Mouse (Mus musculus): ENCODE measurements around the gene Tubg2. TPM values are rescaled to one million over a fixed set of nuclear protein-coding genes. Genes with fewer than 3 reads are reported as not detected.
"Not testable (repeated sequence)": the region's sequence is repeated elsewhere in the genome, so short reads cannot be mapped to it uniquely, and the experiment has no call there.

Gene Tubg2
- polyA plus RNA-seq, 1 experiment from 2014 or later = 3.4 TPM

DNA sequence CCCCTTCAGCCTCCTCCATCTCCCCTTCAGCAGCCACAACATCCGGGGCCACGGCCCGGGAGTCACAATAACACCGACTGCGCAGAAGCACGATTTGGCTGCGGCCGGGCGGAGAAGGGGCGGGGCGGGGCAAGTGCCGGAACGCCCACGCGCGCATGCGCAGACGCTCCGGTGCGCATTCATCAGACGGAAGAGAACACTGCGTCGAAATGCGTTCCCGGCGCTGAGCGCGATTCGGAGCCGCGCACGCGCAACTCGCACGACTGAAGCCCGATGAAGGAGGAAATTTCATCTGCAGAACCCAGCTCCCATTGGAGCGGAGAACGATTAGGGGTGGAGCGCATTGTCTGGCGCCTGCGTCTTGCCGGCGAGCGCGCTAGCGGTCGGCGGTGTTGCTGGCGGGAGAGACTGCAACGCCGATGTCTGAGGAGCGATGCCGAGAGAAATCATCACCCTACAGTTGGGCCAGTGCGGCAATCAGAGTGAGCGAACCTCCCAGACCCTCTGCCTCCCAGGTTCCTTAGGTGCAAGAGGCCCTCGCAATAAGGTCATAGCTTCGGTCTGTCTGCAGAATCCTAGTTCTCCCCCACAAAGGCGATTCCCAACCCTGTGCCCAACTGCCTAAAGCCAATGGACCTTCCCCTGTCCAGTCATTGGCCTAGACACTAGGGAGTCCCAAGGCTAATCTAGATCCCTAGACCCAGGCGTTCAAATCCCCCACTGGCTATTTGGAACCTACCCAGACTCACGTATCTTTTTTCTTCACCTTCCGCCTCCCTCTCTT, 35.8 kb upstream of the Tubg2 start, which contains the start of the genes Retreg3 and Tubg1:
Retreg3 (minus strand) TSS at position 133 of the 784 bp plus-strand sequence.
Tubg1 (plus strand) TSS at position 178 of the 784 bp plus-strand sequence.
- under 1% methylated on average over 61 of the region's 61 CpGs for WGBS
- Histone ChIP-seq H3K9ac (ENCODE audit: low read length) (peak within 1 kb of the TSS; percentile 92), H3K4me1 (ENCODE audit: control insufficient read depth, insufficient read depth, low read length) (peaks cover 17% of the 10 kb centered on the region), H3K27me3 (ENCODE audit: control insufficient read depth, insufficient read depth, low read length) (no peaks in the 10 kb centered on the region), H3K27ac (ENCODE audit: low read depth, low read length) (peak within 1 kb of the TSS; percentile 84), H3K36me3 (ENCODE audit: control insufficient read depth, insufficient read depth, low read length) (peaks cover 2% of the 10 kb centered on the region), H3K9me3 (ENCODE audit: control insufficient read depth, low read length) (no peaks in the 10 kb centered on the region), H3K4me2 (peak within 1 kb of the TSS; percentile 98), H3K4me3 (ENCODE audit: low read depth, low read length) (peak within 1 kb of the TSS; percentile 87)
- peak; percentile 100 for DNase-seq (ENCODE audit: low spot score, missing footprints)
- peak; percentile 94 for ATAC-seq (ENCODE audit: low FRiP score)

DNA sequence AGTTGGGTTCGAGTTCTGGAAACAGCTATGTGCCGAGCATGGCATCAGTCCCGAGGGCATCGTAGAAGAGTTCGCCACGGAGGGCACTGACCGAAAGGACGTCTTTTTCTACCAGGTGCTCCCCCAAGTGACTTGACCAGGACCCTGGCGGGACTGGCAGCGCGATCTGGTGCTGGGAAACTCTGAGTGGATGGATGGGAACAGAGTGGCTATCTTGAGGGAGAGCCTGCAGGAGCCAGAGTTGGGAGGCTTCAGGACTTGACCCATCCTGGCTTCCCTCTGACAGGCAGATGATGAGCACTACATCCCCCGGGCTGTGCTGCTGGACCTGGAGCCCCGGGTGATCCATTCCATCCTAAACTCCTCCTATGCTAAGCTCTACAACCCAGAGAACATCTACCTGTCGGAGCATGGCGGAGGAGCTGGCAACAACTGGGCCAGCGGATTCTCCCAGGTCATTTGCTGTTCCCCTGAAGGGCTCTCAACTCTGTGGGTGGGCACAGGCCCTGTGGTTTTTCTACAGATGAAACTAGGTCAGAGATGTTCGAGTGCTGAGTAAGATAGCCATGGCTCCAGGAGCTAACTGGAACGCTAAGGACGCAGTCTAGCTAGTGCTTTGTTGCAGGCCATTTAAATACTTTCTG, 35.0 kb upstream of the Tubg2 start:
- Histone ChIP-seq H3K4me1 (ENCODE audit: control insufficient read depth, insufficient read depth, low read length) (peaks cover 17% of the 10 kb centered on the region), H3K27ac (ENCODE audit: low read depth, low read length) (peak overlapping the region; percentile 84), H3K4me3 (ENCODE audit: low read depth, low read length) (peak overlapping the region; percentile 87), H3K4me2 (peak overlapping the region; percentile 98), H3K27me3 (ENCODE audit: control insufficient read depth, insufficient read depth, low read length) (no peaks in the 10 kb centered on the region), H3K36me3 (ENCODE audit: control insufficient read depth, insufficient read depth, low read length) (peaks cover 2% of the 10 kb centered on the region), H3K9me3 (ENCODE audit: control insufficient read depth, low read length) (no peaks in the 10 kb centered on the region), H3K9ac (ENCODE audit: low read length) (peak overlapping the region; percentile 79)
- WGBS = 27% methylated on average over 19 of the region's 19 CpGs
- ATAC-seq (ENCODE audit: low FRiP score) (no peak), DNase-seq (ENCODE audit: low spot score, missing footprints) (no peak)

DNA sequence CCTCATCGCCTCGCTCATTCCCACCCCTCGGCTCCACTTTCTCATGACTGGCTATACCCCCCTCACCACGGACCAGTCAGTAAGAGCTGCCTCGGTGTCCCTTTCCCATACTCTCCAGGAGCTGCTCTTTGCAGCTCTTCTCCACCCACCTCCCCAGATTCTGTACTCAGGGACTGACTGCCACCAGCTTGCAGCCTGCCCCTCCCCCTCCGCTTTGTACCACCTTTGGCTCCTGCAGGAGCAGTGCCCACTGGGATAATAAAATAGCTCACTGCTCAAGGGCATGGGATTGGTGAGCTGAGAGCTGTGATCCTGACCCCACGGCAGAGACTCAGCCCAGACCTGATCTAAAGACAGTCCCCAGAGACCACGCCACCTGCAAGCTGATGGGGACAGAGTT, 31.2 kb upstream of the Tubg2 start:
- not testable (repeated sequence) for H3K4me2 ChIP-seq; H3K9me3 ChIP-seq (ENCODE audit: control insufficient read depth, low read length); H3K4me3 ChIP-seq (ENCODE audit: low read depth, low read length); H3K27me3 ChIP-seq (ENCODE audit: control insufficient read depth, insufficient read depth, low read length); ATAC-seq (ENCODE audit: low FRiP score); H3K27ac ChIP-seq (ENCODE audit: low read depth, low read length); H3K4me1 ChIP-seq (ENCODE audit: control insufficient read depth, insufficient read depth, low read length); DNase-seq (ENCODE audit: low spot score, missing footprints); H3K9ac ChIP-seq (ENCODE audit: low read length)
- peaks cover 11% of the 10 kb centered on the region for H3K36me3 ChIP-seq (ENCODE audit: control insufficient read depth, insufficient read depth, low read length)
- 94% methylated on average over 8 of the region's 8 CpGs for WGBS

DNA sequence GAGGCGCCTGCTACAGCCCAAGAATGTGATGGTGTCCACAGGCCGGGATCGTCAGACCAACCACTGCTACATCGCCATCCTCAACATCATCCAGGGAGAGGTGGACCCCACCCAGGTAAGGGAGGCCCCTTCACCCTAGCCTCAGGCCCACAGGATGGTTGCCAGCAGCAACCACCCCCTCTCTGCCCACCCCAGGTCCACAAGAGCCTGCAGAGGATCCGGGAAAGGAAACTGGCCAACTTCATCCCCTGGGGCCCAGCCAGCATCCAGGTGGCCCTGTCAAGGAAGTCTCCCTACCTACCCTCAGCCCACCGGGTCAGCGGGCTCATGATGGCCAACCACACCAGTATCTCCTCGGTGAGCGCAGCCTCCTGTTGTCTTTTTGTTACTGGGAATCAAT, 30.7 kb upstream of the Tubg2 start:
- H3K9me3 ChIP-seq (ENCODE audit: control insufficient read depth, low read length); H3K27ac ChIP-seq (ENCODE audit: low read depth, low read length); H3K9ac ChIP-seq (ENCODE audit: low read length); H3K4me2 ChIP-seq; H3K4me1 ChIP-seq (ENCODE audit: control insufficient read depth, insufficient read depth, low read length); DNase-seq (ENCODE audit: low spot score, missing footprints); H3K4me3 ChIP-seq (ENCODE audit: low read depth, low read length); H3K27me3 ChIP-seq (ENCODE audit: control insufficient read depth, insufficient read depth, low read length); ATAC-seq (ENCODE audit: low FRiP score): not testable (repeated sequence)
- H3K36me3 ChIP-seq (ENCODE audit: control insufficient read depth, insufficient read depth, low read length) = peaks cover 11% of the 10 kb centered on the region
- 100% methylated on average over 7 of the region's 9 CpGs for WGBS

DNA sequence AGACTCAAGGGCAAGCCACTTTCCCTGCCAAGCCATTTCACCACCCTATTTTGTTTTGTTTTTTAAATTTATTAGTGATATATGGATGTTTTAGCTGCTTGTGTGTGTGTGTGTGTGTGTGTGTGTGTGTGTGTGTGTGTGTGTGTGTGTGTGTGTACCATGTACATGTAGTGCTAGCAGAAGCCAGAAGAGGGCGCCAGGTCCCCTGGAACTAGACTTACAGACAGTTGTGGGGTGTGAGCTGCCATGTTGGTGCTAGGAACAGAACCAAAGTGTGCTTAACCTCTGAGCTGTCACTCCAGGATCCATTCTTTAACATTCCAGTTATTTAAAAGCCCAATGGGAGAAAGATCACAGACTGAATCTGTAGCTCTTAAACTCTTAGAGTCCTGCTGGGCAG, 28.6 kb upstream of the Tubg2 start:
- 94% methylated on average over 1 of the region's 1 CpGs for WGBS
- Histone ChIP-seq H3K36me3 (ENCODE audit: control insufficient read depth, insufficient read depth, low read length) (peaks cover 11% of the 10 kb centered on the region), H3K27ac (ENCODE audit: low read depth, low read length) (no peak overlapping the region), H3K9me3 (ENCODE audit: control insufficient read depth, low read length) (no peaks in the 10 kb centered on the region), H3K4me3 (ENCODE audit: low read depth, low read length) (no peak overlapping the region), H3K4me1 (ENCODE audit: control insufficient read depth, insufficient read depth, low read length) (no peaks in the 10 kb centered on the region), H3K9ac (ENCODE audit: low read length) (no peak overlapping the region), H3K27me3 (ENCODE audit: control insufficient read depth, insufficient read depth, low read length) (no peaks in the 10 kb centered on the region), H3K4me2 (no peak overlapping the region)
- no peak for ATAC-seq (ENCODE audit: low FRiP score)
- no peak for DNase-seq (ENCODE audit: low spot score, missing footprints)

DNA sequence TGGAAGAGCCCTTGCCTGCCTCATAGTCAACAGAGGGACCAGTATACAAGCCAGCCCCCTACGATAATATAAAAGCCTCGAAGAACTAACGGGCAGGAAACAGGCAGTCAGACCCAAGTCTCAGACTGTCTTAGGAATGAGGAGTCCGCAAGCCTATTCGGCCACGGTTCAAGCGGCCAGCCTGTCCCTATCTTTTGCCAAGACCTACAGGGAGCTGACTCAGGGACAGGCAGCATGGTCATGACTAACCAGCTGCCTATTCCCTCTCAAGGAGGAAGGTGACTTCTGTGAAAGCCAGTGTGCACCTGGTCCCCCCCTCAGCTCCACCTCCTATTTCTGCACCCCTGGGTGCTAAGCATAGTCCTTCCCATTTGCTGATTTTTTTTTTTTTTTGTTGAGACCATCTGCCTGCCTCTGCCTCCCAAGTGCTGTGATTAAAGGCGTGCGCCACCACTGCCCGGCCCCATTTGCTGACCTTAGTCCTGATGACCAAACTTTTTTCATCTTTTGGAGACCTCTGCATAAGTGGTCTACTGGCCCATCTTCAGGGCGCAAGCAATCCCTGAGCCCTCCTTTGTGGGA, 26.6 kb upstream of the Tubg2 start:
- DNase-seq (ENCODE audit: low spot score, missing footprints) (no peak), ATAC-seq (ENCODE audit: low FRiP score) (no peak)
- Histone ChIP-seq H3K4me3 (ENCODE audit: low read depth, low read length) (no peak overlapping the region), H3K27ac (ENCODE audit: low read depth, low read length) (no peak overlapping the region), H3K9me3 (ENCODE audit: control insufficient read depth, low read length) (no peaks in the 10 kb centered on the region), H3K9ac (ENCODE audit: low read length) (no peak overlapping the region), H3K4me1 (ENCODE audit: control insufficient read depth, insufficient read depth, low read length) (no peaks in the 10 kb centered on the region), H3K36me3 (ENCODE audit: control insufficient read depth, insufficient read depth, low read length) (peaks cover 9% of the 10 kb centered on the region), H3K27me3 (ENCODE audit: control insufficient read depth, insufficient read depth, low read length) (no peaks in the 10 kb centered on the region), H3K4me2 (no peak overlapping the region)
- 89% methylated on average over 11 of the region's 11 CpGs for WGBS

DNA sequence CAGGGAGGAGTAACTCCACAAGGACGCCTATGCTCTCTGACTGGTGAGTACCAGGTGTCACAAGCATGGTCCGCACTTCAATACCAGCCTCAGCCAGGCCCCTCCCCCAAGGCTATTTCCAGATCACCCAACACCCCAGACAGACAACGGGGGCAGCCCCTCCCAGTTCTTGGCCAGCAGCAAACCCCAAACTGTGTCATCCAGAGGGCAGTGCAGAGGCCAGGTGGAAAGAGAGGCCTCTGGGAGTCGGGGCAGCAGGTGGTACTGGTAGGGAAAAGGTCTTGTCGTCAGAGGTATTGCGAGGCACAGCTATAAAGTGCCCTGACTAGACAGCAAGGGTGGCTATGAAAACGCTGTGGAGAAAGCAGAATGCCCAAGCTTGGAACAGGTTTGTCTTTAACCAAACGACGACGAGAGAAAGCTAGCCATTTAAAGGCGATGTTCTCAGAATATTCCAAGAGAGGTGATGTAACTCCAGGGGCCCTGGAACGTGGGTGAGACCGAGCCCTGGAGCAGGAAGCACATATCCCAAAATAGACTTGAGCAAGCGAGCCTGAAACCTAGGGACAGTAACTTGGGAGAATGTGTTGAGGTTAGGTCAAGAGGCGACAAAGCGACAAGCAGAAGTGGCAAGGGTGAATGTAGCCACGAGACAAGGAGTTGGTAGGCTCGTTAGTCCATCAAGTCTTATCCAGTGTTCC, 25.5 kb upstream of the Tubg2 start:
- Histone ChIP-seq H3K9me3 (ENCODE audit: control insufficient read depth, low read length) (no peaks in the 10 kb centered on the region), H3K4me1 (ENCODE audit: control insufficient read depth, insufficient read depth, low read length) (no peaks in the 10 kb centered on the region), H3K36me3 (ENCODE audit: control insufficient read depth, insufficient read depth, low read length) (peaks cover 9% of the 10 kb centered on the region), H3K27me3 (ENCODE audit: control insufficient read depth, insufficient read depth, low read length) (no peaks in the 10 kb centered on the region), H3K4me2 (no peak overlapping the region), H3K4me3 (ENCODE audit: low read depth, low read length) (no peak overlapping the region), H3K9ac (ENCODE audit: low read length) (no peak overlapping the region), H3K27ac (ENCODE audit: low read depth, low read length) (no peak overlapping the region)
- no peak for ATAC-seq (ENCODE audit: low FRiP score)
- 56% methylated on average over 18 of the region's 18 CpGs for WGBS
- no peak for DNase-seq (ENCODE audit: low spot score, missing footprints)

DNA sequence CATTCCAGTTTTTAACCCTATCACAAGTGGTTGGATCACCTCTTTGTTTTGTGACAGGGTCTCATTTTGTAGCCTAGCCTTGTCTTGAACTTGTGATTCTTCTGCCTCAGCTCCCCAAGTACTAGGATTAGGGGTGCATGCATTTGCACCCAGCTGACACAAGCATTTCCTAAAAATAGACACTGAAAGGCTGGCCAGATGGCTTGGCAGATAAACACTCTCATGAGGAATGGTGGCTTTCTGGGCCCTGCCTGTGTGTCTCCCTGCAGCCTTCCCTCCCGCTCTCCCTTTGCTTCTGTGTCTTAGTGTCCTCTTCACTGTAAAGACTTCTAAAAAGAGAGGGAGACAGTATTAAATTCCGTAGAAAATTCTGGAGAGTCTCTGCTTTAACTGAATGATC, 24.5 kb upstream of the Tubg2 start:
- Histone ChIP-seq H3K27ac (ENCODE audit: low read depth, low read length) (no peak overlapping the region), H3K27me3 (ENCODE audit: control insufficient read depth, insufficient read depth, low read length) (no peaks in the 10 kb centered on the region), H3K4me1 (ENCODE audit: control insufficient read depth, insufficient read depth, low read length) (no peaks in the 10 kb centered on the region), H3K4me2 (no peak overlapping the region), H3K4me3 (ENCODE audit: low read depth, low read length) (no peak overlapping the region), H3K9ac (ENCODE audit: low read length) (no peak overlapping the region), H3K36me3 (ENCODE audit: control insufficient read depth, insufficient read depth, low read length) (peaks cover 5% of the 10 kb centered on the region), H3K9me3 (ENCODE audit: control insufficient read depth, low read length) (no peaks in the 10 kb centered on the region)
- WGBS = 96% methylated on average over 2 of the region's 2 CpGs
- DNase-seq (ENCODE audit: low spot score, missing footprints) = no peak
- no peak for ATAC-seq (ENCODE audit: low FRiP score)

Measured in midbrain, embryonic 11.5 days (tissue).